Mouse (Mus musculus): ENCODE data around the gene Rap1gap2.

DNA sequence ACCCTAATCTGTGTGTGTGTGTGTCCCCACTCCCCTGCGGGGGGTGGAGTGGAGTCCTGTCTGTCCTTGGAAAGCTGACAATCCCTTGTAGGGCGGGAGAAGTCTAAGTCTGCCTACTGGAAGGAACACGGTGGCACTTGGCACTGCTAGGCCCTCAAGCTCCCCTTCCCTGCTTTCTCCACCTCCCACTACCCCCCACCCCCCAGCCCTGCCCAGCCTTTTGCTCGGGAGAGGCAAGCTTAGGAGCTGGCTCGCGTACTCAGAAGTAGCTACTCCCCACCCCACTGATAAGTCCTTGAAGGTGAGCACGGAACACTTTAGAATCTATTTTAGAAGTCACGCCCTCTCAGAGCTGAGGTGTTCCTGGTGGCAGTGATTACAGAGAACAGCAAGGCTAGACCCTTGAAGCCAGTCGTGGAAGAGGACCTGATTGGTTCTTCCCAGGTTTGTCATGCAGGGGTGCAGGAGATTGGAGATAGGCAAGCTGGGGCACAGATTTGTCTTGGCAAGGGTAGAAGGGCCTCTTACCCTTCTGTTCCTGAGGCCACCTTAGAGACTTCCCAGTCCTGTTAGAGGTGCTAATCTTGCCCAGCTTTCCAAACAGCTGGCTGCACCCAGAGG lies 28.2 kb upstream of the Rap1gap2 start:
- TF ChIP-seq GATA1 (IDR thresholded peaks at IDR 0.05; ENCODE audit: borderline replicate concordance, low read length) (no peak), FLI1 (IDR thresholded peaks at IDR 0.05; ENCODE audit: low read length) (no peak)
